Mouse (Mus musculus): ENCODE measurements around the gene Ptprf.
A peak's percentile ranks its signal among the peaks of the same experiment; 100 is the strongest.

Gene Ptprf

DNA sequence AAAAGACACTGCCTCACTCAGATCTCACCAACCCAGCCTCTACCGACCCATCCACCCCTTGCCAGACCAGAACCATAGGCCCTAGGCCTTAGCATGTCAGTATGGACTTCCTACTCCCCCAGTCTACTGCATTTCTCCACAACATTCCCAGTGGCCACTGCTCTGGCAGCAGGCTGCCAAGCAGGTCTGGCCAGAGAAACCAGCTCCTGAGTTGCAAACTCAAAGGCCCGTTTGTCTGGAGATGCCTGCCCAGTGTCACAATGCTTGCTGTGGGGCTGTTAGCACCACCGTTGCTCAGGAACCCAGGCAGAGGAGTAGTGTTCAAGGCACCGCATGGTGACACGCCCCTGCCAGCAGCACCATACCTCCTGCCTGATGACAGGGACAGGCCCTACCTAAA, 5.0 kb downstream of the Ptprf start:
- DNase-seq (ENCODE audit: low read depth, low spot score) = no peak

DNA sequence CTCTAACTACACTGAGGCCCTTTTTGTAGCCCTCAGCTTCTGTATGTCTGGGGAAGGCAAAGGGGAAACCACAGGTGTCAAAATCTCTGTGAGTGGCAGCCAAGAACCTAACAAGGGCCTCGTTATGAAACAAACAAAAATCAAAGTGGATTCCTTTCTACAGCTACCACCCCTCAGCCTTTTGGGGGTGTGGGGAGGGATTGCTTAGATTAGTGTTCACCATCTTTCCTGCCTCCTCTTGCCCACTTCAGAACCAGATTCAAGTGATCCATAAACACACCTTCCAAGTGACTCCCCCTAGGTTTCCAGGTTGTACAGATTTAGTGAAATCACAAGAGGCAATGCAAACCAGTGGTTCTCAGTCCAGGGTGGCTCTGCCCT, 9.0 kb downstream of the Ptprf start:
- no peak for DNase-seq (ENCODE audit: low read depth, low spot score)

DNA sequence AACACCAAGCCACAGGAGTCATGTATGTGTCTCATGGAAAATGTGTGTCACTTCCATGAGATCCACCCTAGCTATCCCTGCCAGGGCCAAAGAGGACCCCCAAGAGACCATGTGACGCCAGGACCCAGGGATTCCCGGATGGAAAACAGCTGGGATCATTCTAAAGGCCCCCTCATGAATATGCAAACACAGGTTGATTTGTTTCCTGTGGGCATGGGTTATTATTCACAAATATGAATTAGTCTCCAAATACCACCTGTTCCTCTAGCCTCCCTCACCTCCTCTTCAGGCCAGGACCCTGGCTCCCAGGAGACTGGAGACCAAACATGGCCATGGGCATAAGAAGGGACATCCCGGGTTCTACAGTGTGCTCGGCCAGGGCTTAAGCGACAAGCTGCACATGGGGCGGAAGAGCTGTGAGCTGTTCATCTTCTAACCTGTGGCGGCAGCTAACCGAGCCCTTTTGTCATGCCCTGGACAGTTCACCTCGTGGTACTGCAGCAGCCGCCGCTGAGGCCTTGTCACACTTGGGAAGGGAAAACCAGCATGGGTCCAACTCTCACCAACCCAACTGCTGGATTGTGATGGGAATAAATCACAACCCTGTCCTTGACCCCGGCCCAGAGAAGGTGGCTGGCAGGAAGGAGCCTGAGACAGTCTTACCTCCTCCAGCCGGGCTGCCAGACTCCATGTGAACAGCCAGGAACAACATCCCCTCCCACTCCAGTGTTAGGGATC, 9.6 kb downstream of the Ptprf start:
- peak; percentile 95 for DNase-seq (ENCODE audit: low read depth, low spot score)

- no peak for DNase-seq (ENCODE audit: low read depth, low spot score)
Measured at GRCm38 (mm10) chr4:118280506-118280905, 10.7 kb downstream of the Ptprf start.

- peak; percentile 96 for DNase-seq (ENCODE audit: low read depth, low spot score)
Measured at GRCm38 (mm10) chr4:118276520-118277232, 14.5 kb downstream of the Ptprf start.

DNA sequence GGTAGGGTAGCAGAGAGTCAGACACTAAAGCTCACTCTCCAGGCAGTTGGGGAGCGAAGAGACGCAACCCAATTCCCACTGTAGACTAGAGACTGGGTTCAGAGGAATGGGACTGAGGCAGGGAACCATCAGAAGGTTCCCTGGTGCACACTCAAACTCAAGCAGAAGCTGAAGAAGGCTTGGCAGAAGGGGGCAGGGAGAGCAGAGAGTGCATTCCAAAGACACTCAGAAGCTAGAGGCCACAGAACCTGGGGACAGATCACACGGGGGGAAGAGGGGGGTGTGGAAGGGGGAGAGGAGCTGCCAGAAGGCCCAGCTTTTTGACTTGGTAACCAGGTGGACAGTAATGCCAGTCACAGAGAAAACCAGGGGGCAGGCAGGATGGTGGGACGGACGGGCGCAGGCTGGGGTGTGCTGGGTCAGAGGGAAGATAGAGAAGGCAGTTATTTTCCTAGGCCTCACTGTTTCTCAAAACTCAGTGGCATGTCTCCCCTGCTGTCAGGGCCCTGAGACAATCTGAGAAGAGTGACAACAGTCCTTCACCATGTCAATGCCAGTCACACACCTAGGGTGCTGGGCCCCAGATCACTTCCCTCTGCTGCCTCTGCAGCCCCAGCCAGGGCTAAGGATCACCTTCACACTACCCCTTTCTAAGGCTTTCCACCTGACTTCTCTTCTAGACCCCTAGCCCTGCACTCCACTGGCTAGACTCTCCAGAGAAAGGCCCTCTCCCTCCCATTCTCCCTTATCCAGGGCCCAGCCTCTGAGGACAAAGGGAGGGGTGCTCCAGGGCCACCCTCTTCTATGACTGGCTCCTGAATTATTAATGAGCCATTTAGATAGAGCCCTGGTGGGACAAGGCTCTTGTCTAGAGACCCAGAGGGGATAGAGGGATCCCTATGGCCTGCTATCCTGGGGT, 15.3 kb downstream of the Ptprf start:
- DNase-seq (ENCODE audit: low read depth, low spot score) = no peak

- no peak for DNase-seq (ENCODE audit: low read depth, low spot score)
Measured at GRCm38 (mm10) chr4:118274521-118274920, 16.7 kb downstream of the Ptprf start.

GRCm38 (mm10) chr4:118273998-118274397, 17.2 kb downstream of the Ptprf start:
- DNase-seq (ENCODE audit: low read depth, low spot score) = no peak

DNA sequence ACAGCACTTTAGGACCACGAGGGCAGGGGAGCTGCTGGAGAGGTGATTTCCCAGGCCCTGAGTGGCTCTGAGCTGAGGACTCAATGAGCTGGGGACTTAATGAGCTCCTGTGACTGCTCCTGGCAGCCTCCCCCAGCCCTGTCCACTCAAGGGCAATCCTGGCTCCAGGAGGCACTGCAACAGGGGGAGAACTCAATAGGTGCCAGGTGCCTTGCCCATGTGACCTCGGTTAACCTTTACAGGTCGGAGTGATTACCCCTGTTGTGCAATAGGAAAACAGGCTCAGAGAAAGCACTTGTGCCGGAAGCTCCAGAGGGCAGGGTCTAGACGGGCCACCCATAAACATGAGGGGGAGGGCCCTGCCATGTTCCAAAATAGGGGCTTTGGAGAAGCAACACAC, 17.7 kb downstream of the Ptprf start:
- DNase-seq (ENCODE audit: low read depth, low spot score) = no peak

GRCm38 (mm10) chr4:118272871-118273270, 18.3 kb downstream of the Ptprf start:
- DNase-seq (ENCODE audit: low read depth, low spot score) = no peak

DNA sequence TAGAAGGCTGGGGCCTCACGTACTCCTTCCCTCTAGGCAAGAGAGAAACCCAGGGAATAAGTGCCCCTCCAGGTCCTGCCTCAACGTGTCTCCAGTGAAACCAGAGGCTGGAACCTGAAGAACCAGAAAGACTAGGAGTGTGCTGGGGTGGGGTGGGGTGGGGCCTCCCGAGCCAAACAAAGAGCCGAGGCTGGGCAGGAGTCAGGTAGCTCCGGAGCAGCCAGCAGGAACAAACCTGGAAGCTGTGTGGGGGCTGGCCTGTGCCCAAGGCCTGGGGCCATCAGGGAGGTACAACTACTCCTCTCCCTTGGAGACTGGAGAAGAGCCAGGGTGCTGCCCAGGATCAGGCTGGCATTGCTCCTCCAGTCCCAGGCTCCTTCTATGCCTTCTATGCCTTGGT, 18.9 kb downstream of the Ptprf start:
- peak; percentile 86 for DNase-seq (ENCODE audit: low read depth, low spot score)

DNA sequence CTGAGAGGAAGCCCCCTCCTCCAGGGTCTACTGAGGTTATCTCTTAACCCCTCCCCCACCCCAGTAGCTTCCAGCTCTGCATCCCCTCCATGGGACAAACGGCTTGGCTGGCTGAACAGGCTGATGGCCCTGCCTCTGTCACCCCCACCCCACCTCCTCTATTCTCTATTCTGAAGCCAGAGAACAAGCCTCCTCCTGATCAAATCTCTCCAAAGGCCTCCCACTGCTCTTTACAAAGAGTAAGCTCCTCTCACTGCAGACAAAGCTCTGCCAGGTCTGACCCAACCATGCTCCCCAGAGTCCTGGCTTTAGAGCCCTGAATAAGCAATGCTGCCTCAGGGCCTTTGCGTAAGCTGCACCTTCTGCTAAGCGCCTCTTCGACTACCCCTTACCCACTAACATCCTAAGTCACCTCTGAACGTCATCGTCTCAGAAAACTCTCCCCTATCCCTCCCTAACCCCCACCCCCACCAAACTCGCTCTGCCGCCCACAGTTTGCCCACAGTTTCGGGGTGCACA, 19.6 kb downstream of the Ptprf start:
- DNase-seq (ENCODE audit: low read depth, low spot score) = peak; percentile 91

DNA sequence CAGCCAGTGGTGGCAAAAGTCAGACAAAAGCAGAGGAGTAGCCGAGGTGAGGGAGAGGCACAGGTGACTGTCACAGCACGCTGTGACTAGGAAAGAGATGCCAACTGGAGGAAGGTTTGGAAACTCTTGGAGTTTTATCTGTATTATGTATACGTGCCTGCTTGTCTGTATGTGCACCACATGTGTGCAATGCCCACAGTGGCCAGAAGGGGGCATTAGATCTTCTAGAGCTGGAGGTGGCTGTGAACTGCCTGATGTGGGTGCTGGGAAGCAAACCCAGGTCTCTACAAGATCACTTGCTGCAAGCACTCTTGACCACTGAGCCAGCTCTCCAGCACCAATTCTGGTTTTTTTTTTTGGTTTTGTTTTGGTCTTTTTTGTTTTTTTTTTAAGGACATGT, 20.5 kb downstream of the Ptprf start:
- DNase-seq (ENCODE audit: low read depth, low spot score) = peak; percentile 90

- DNase-seq (ENCODE audit: low read depth, low spot score) = peak; percentile 54
Measured at GRCm38 (mm10) chr4:118269999-118270398, 21.2 kb downstream of the Ptprf start.

DNA sequence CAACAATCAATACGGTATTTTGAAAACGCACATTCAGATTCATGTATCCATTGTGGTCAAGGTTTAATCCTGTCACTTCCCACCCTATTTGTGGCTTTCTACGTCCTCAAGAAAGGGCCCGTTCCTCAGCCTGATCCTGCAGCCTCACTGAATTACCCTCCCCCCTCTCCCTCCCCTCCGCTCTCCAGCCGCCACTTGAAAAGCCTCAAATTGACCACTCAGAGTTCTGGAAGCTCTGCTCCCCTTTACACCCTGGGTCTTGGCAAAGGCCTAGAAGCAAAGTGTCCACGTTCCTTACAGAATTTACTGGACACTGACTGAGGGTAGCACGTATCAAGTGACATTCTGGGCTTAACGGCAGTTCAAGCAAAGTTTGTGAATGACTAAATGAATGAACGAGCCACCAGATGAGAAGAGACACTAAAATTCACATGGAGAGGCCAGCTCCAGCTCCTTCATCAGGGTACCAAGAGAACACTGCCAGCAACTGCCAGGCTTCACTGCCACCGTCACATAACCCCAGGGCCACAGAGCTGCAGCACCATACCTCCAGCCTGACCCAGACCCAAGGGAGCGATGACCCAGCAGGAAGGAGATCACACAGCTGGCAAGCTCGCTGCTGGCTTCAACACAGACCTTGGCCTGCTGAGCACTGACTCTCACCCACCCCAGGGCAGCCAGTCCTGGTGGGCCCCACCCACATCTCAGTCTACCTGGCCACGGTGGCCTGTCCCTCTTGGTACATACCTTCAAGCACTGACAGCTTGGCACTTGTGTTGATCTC, 22.6 kb downstream of the Ptprf start:
- no peak for DNase-seq (ENCODE audit: low read depth, low spot score)

DNA sequence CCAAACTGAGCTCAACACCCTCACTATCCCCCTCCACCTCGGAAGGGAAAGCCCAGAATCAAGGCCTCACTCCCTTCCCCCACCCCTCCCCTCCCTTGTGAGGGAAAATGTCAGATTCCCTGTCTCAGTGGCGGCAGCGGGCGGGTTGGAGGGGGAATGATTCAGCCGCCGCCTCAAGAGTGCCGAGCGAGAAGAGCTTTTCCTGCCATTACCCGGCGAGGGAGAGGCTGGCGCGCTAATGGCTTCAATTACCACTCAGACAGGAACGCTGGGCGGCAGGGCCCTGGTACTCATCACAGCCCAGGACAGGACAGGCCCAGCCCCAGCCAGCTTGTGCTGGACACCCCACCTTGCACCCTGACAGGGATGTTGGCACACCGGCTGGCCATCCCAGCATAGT, 25.6 kb downstream of the Ptprf start:
- DNase-seq (ENCODE audit: low read depth, low spot score) = no peak

DNA sequence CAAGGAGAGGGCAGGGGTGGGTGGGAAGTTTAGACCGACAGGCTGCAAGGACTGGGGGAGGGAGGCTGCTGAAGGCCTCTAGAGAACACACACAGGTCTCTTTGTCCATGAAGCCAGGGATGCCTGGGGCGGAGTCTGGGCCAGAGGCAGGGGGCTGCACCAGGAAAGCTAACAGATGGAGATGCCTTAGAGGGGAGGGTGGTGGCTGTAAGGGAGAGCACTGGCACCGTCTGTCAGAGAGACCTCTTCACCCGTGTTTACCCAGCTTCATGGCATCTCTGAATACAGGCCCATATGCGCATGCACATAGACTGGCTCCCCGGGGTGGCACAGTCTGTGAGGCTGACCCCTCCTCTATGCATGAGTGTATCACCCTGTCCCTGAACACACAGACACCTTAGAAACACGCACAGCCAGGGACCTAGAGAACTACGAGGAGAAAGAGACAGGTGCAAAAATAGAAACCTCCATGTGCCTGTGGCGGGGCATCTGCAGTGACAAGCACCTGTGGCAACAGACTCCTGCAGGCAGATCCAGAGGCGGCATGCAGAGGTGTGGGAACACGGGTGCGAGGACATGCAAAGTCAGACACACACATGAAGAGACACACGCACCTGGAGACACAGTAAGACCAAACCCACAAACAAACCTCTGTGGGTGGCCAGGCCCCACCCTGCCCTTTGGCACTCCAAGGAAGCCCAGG, 29.3 kb downstream of the Ptprf start:
- DNase-seq (ENCODE audit: low read depth, low spot score) = peak; percentile 30

DNA sequence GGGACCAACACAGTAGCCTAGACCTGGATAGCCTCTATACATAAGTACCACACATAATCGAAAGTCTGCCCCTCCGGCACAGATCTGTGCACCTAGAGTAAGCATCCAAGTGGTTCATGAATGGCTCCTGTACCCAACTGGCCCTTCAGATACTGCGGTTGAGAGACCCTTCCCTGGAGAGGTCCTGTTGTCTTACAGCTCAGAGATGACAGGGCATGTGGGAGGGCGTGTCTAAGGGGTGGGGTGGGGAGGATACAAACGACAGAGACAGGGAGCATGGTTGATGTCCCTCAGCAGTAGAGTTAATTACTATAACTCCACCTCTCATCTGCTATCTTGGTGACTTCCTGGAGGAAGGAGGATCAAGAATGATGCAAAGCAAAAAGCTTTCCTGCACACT, 29.9 kb downstream of the Ptprf start:
- peak; percentile 53 for DNase-seq (ENCODE audit: low read depth, low spot score)

DNA sequence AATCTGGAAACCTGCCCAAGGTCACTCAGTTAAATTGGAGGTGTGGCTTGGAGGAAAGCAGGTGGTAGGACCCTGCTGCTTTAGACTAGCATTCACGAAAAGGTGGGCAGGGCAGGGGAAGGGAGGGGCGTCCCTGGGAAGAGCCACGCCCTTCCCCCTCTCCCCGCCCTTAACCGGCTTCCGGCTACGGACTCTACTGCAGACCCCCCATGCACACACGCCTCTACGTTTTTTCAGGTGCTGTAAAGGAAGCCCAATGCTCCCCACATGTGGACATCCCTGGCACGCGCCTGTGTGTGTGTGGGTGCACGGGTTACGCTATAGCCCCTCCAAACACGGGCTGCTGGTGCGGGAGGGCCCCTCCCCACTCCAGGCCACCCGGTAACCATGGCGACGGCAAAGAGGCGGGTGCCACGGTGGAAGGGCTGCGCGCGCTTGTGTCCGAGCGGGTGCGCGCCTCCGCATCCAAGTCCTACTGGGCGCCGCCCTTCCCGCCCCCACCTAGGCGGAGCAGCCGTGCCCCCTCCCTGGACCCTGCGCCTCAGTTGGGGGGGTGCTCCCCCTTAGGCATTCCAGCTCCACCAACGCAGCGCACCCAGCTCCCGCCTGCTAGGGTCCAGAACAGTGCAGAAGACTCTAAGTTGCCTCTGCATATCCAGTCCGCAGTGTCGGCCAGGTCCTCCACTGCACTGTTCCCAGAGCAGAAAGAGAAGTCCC, 30.5 kb downstream of the Ptprf start:
- peak; percentile 93 for DNase-seq (ENCODE audit: low read depth, low spot score)

Data from R1 (cell line).